In the genomic region with DNA sequence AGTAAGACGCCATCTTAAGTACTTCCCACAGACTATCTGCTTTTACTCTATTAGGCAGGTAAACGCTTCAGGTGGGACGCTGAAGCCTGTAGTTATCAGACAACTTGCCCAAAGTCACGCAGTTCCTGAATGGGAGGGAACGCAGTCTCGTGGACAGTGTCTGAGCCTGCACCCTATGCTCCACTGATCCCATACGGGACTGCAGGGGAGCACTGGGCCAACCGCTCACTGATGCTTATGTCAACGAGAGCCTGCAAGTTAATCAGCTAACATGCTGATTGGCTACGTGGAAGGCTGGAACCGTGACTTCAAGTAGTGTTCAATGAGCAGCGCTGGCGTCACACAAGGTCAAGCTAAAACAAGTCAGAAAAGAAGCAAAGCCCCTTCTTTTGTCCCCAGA, we compare ENCODE assay signal across 8 mouse cellular contexts. TPM values are rescaled to one million over a fixed set of nuclear protein-coding genes. Genes with fewer than 3 reads are reported as not detected.
DNase-seq lines count a peak whose midpoint lies in the region; ATAC-seq lines count a peak whose summit lies in the region.

No protein-coding gene starts in this region.

- 0 out of 2 replicates have a peak, but pooled peaks have one; percentile 30 for ATAC-seq in kidney, embryonic 15.5 days (replicated peaks; ENCODE audit: low FRiP score)
- ATAC-seq in stomach, embryonic 15.5 days (ENCODE audit: insufficient read depth, low FRiP score, low read depth), result peak; percentile 53
- no peak; the same call in 1 of the 2 replicates for ATAC-seq in monocyte, adult 5-6 weeks (replicated peaks; ENCODE audit: insufficient number of reproducible peaks, low FRiP score, low TSS enrichment, poor library complexity, severe bottlenecking)

- DNase-seq in adrenal gland, postnatal 36 days, result peak; percentile 11 to 22
- DNase-seq in adrenal gland, postnatal 25 days, result no peak
- DNase-seq in forelimb bud, embryonic 11.5 days (ENCODE audit: low read depth, low spot score), result peak; percentile 12

- peak overlapping the region; percentile 14; the same call in 1 of the 2 replicates for H3K4me3 ChIP-seq in brown adipose tissue, adult 24 weeks (ENCODE audit: insufficient read depth, low read depth, low read length)
- H3K4me3 ChIP-seq in kidney, embryonic 15.5 days (replicated peaks), result peak overlapping the region; percentile 91
- H3K4me3 ChIP-seq in megakaryocyte, embryonic 14.5 days (replicated peaks), result peak overlapping the region; percentile 92
- H3K4me3 ChIP-seq in stomach, embryonic 15.5 days (replicated peaks), result peak overlapping the region; percentile 90

- no peaks in the 10 kb centered on the region for H3K9me3 ChIP-seq in kidney, embryonic 15.5 days (replicated peaks)
- no peaks in the 10 kb centered on the region for H3K9me3 ChIP-seq in megakaryocyte, embryonic 14.5 days
- H3K9me3 ChIP-seq in stomach, embryonic 15.5 days, result no peaks in the 10 kb centered on the region

- H3K4me1 ChIP-seq in brown adipose tissue, adult 24 weeks (ENCODE audit: control insufficient read depth, insufficient read depth, insufficient read length, low read length), result peaks cover 7% of the 10 kb centered on the region; the same call in 1 of the 2 replicates
- peaks cover 28% of the 10 kb centered on the region for H3K4me1 ChIP-seq in kidney, embryonic 15.5 days
- H3K4me1 ChIP-seq in megakaryocyte, embryonic 14.5 days, result peaks cover 83% of the 10 kb centered on the region
- peaks cover 22% of the 10 kb centered on the region for H3K4me1 ChIP-seq in stomach, embryonic 15.5 days

- no peak overlapping the region for H3K27ac ChIP-seq in brown adipose tissue, adult 24 weeks (replicated peaks; ENCODE audit: low read depth, low read length)
- H3K27ac ChIP-seq in kidney, embryonic 15.5 days, result no peak overlapping the region
- H3K27ac ChIP-seq in stomach, embryonic 15.5 days, result peak overlapping the region; percentile 53; the same call in 1 of the 2 replicates

- peak overlapping the region; percentile 81; the same call in 1 of the 2 replicates for H3K9ac ChIP-seq in kidney, embryonic 15.5 days
- peak overlapping the region; percentile 73; the same call in 1 of the 2 replicates for H3K9ac ChIP-seq in stomach, embryonic 15.5 days

- peak overlapping the region; percentile 65 for H3K4me2 ChIP-seq in kidney, embryonic 15.5 days
- peak overlapping the region; percentile 66 for H3K4me2 ChIP-seq in stomach, embryonic 15.5 days

- H3K36me3 ChIP-seq in kidney, embryonic 15.5 days, result peaks cover 16% of the 10 kb centered on the region
- peaks cover 17% of the 10 kb centered on the region for H3K36me3 ChIP-seq in megakaryocyte, embryonic 14.5 days (replicated peaks; ENCODE audit: low read length)
- 0 out of 2 replicates have a peak, but pooled peaks cover 5% of the 10 kb centered on the region for H3K36me3 ChIP-seq in stomach, embryonic 15.5 days

- no peaks in the 10 kb centered on the region for H3K27me3 ChIP-seq in kidney, embryonic 15.5 days
- H3K27me3 ChIP-seq in megakaryocyte, embryonic 14.5 days (replicated peaks), result no peaks in the 10 kb centered on the region
- H3K27me3 ChIP-seq in stomach, embryonic 15.5 days (replicated peaks), result no peaks in the 10 kb centered on the region

- WGBS in kidney, embryonic 15.5 days, result 26% methylated on average over 13 of the region's 13 CpGs
- WGBS in stomach, embryonic 15.5 days, result 24% methylated on average over 13 of the region's 13 CpGs

RNA-seq across cellular contexts. Expression of gene Taf5l, which starts 1.4 kb away (rescaled TPM):
- total RNA-seq in adrenal gland, postnatal 36 days (2021), result 10 to 100 TPM; 21.3 to 26.5 TPM
- total RNA-seq in adrenal gland, postnatal 25 days (2021), result 19.7 and 19.8 TPM in 2 replicates
- 9.2 and 9.5 TPM in 2 replicates for polyA plus RNA-seq in brown adipose tissue, adult 24 weeks (2012; ENCODE audit: insufficient read depth, insufficient read length, missing spikeins)
- 39.4 and 40.9 TPM in 2 replicates for polyA plus RNA-seq in kidney, embryonic 15.5 days (2015; fragmentation: Nextera tagmentation; extraction: Ambion mirVana)
- 2.3 and 8.0 TPM in 2 replicates for polyA plus RNA-seq in megakaryocyte, embryonic 14.5 days (2012; ENCODE audit: insufficient read depth, low replicate concordance)
- 40.6 and 41.0 TPM in 2 replicates for polyA plus RNA-seq in stomach, embryonic 15.5 days (2015; fragmentation: Nextera tagmentation; extraction: Ambion mirVana)
- 20.4 to 25.8 TPM (median 24.3 TPM) in 3 replicates for total RNA-seq in monocyte, adult 5-6 weeks (2017)

RNA-seq across cellular contexts. Expression of gene Urb2, which starts 1.5 kb away (rescaled TPM):
- total RNA-seq in adrenal gland, postnatal 36 days (2021), result 10 to 100 TPM; 12.7 to 16.0 TPM
- 11.3 and 11.5 TPM in 2 replicates for total RNA-seq in adrenal gland, postnatal 25 days (2021)
- 1.2 and 1.5 TPM in 2 replicates for polyA plus RNA-seq in brown adipose tissue, adult 24 weeks (2012; ENCODE audit: insufficient read depth, insufficient read length, missing spikeins)
- 5.5 TPM in 2 replicates for polyA plus RNA-seq in kidney, embryonic 15.5 days (2015; fragmentation: Nextera tagmentation; extraction: Ambion mirVana)
- polyA plus RNA-seq in megakaryocyte, embryonic 14.5 days (2012; ENCODE audit: insufficient read depth, low replicate concordance), result 0.37 and 0.92 TPM in 2 replicates
- 3.6 and 4.5 TPM in 2 replicates for polyA plus RNA-seq in stomach, embryonic 15.5 days (2015; fragmentation: Nextera tagmentation; extraction: Ambion mirVana)
- total RNA-seq in monocyte, adult 5-6 weeks (2017), result 5.7 to 7.1 TPM (median 6.0 TPM) in 3 replicates

RNA-seq across cellular contexts. Expression of gene Abcb10, which starts 36.9 kb away (rescaled TPM):
- 10 to 100 TPM; 12.8 to 13.5 TPM for total RNA-seq in adrenal gland, postnatal 36 days (2021)
- 10.4 and 14.3 TPM in 2 replicates for total RNA-seq in adrenal gland, postnatal 25 days (2021)
- 17.2 and 18.7 TPM in 2 replicates for polyA plus RNA-seq in brown adipose tissue, adult 24 weeks (2012; ENCODE audit: insufficient read depth, insufficient read length, missing spikeins)
- 15.5 and 17.1 TPM in 2 replicates for polyA plus RNA-seq in kidney, embryonic 15.5 days (2015; fragmentation: Nextera tagmentation; extraction: Ambion mirVana)
- 1.0 and 2.7 TPM in 2 replicates for polyA plus RNA-seq in megakaryocyte, embryonic 14.5 days (2012; ENCODE audit: insufficient read depth, low replicate concordance)
- polyA plus RNA-seq in stomach, embryonic 15.5 days (2015; fragmentation: Nextera tagmentation; extraction: Ambion mirVana), result 24.9 and 30.6 TPM in 2 replicates
- total RNA-seq in monocyte, adult 5-6 weeks (2017), result 6.3 to 7.8 TPM (median 7.2 TPM) in 3 replicates

Comparison
In these comparisons a context has a peak if more than half of its experiments do, and no peak if none do; other contexts are left out.
1. H3K4me3 ChIP-seq: peak in every context shown above with its lines; median percentile 92 in megakaryocyte, embryonic 14.5 days; 91 in kidney, embryonic 15.5 days; 90 in stomach, embryonic 15.5 days; 14 in brown adipose tissue, adult 24 weeks.